Mouse (Mus musculus) limb, embryonic 13.5 days (tissue): ENCODE data around the gene A530016L24Rik. TPM values are rescaled to one million over a fixed set of nuclear protein-coding genes. Genes with fewer than 3 reads are reported as not detected.
A peak's percentile ranks its signal among the peaks of the same experiment; 100 is the strongest.

Source experiments
- ATAC-seq: fragments of 200-750 bp; cut with Nextera tagmentation; 2 replicates; pipeline ENCODE4 v1.8.0; 2017; ENCODE audit warnings: low read depth, moderate number of reproducible peaks, moderate TSS enrichment; ENCODE audit not compliant: low FRiP score
- H3K27ac ChIP-seq: fragments of 300-500 bp; sonication (generic); 2 replicates; pipeline ENCODE4 v1.5.1; 2015; ENCODE audit warnings: inconsistent platforms, mild to moderate bottlenecking, moderate library complexity
- H3K27me3 ChIP-seq: fragments of 300-500 bp; sonication (generic); 2 replicates; pipeline ENCODE4 v1.6.1; 2015; ENCODE audit warnings: mild to moderate bottlenecking, inconsistent platforms
- H3K36me3 ChIP-seq: fragments of 300-500 bp; sonication (generic); 2 replicates; pipeline ENCODE4 v1.6.1; 2015; ENCODE audit warnings: inconsistent platforms, mild to moderate bottlenecking, moderate library complexity
- H3K4me1 ChIP-seq: fragments of 300-500 bp; sonication (generic); 2 replicates; pipeline ENCODE4 v1.6.1; 2015; ENCODE audit warnings: inconsistent platforms
- H3K4me2 ChIP-seq: fragments of 300-500 bp; sonication (generic); replicated peaks from 2 replicates; pipeline ENCODE4 v1.6.1; 2015; ENCODE audit warnings: inconsistent platforms, mild to moderate bottlenecking, moderate library complexity
- H3K4me3 ChIP-seq: fragments of 300-500 bp; sonication (generic); 2 replicates; pipeline ENCODE4 v1.5.1; 2015; ENCODE audit warnings: moderate library complexity, mild to moderate bottlenecking, inconsistent platforms
- H3K9ac ChIP-seq: fragments of 300-500 bp; sonication (generic); 2 replicates; pipeline ENCODE4 v1.6.1; 2015; ENCODE audit warnings: mild to moderate bottlenecking, inconsistent platforms
- H3K9me3 ChIP-seq: fragments of 300-500 bp; sonication (generic); 2 replicates; pipeline ENCODE4 v1.6.1; 2016; ENCODE audit warnings: inconsistent platforms
- WGBS: fragments of 180-500 bp; shearing (Covaris S2); methylation state at CpG from one replicate; pipeline ENCODE4 v1.1.7; 2015; 5-methylcytosine and 5-hydroxymethylcytosine counted together
- polyA plus RNA-seq: library from polyadenylated mRNA; unstranded; fragments of >200 nt; fragmentation: Nextera tagmentation; extraction: Ambion mirVana; gene quantifications from 2 replicates; pipeline ENCODE4 v1.2.1, GENCODE M21; 2015

Gene A530016L24Rik
- polyA plus RNA-seq, 1 experiment from 2014 or later = 0.41 TPM

GRCm38 (mm10) chr12:112506267-112506666 lies 17.0 kb downstream of the A530016L24Rik start:
- WGBS = 77% methylated on average over 6 of the region's 6 CpGs
- Histone ChIP-seq H3K9ac (no peak overlapping the region), H3K27ac (no peak overlapping the region), H3K4me1 (peaks cover 8% of the 10 kb centered on the region), H3K27me3 (peaks cover 44% of the 10 kb centered on the region), H3K9me3 (no peaks in the 10 kb centered on the region), H3K4me2 (no peak overlapping the region), H3K36me3 (no peaks in the 10 kb centered on the region), H3K4me3 (no peak overlapping the region)
- no peak for ATAC-seq

GRCm38 (mm10) chr12:112507264-112507663 lies 18.0 kb downstream of the A530016L24Rik start:
- Histone ChIP-seq H3K9ac (no peak overlapping the region), H3K9me3 (no peaks in the 10 kb centered on the region), H3K36me3 (no peaks in the 10 kb centered on the region), H3K4me1 (peaks cover 8% of the 10 kb centered on the region), H3K4me3 (no peak overlapping the region), H3K4me2 (no peak overlapping the region), H3K27ac (no peak overlapping the region), H3K27me3 (peaks cover 54% of the 10 kb centered on the region)
- 37% methylated on average over 4 of the region's 4 CpGs for WGBS
- no peak for ATAC-seq

GRCm38 (mm10) chr12:112507984-112508383 lies 18.7 kb downstream of the A530016L24Rik start:
- no peak for ATAC-seq
- Histone ChIP-seq H3K9ac (no peak overlapping the region), H3K27ac (no peak overlapping the region), H3K4me3 (no peak overlapping the region), H3K9me3 (no peaks in the 10 kb centered on the region), H3K27me3 (peaks cover 56% of the 10 kb centered on the region), H3K4me2 (no peak overlapping the region), H3K36me3 (no peaks in the 10 kb centered on the region), H3K4me1 (peaks cover 8% of the 10 kb centered on the region)
- WGBS = 72% methylated on average over 3 of the region's 3 CpGs

- Histone ChIP-seq H3K4me3 (no peak overlapping the region), H3K27me3 (peaks cover 56% of the 10 kb centered on the region), H3K4me1 (peaks cover 8% of the 10 kb centered on the region), H3K9me3 (no peaks in the 10 kb centered on the region), H3K36me3 (no peaks in the 10 kb centered on the region), H3K27ac (no peak overlapping the region), H3K9ac (no peak overlapping the region), H3K4me2 (peak overlapping the region; percentile 78)
- no peak for ATAC-seq
- WGBS = 32% methylated on average over 7 of the region's 7 CpGs
These were observed 21.1 kb downstream of the A530016L24Rik start for GRCm38 (mm10) chr12:112510365-112510732.

- Histone ChIP-seq H3K36me3 (no peaks in the 10 kb centered on the region), H3K9ac (no peak overlapping the region), H3K9me3 (no peaks in the 10 kb centered on the region), H3K27ac (no peak overlapping the region), H3K4me1 (peaks cover 8% of the 10 kb centered on the region), H3K4me2 (peak overlapping the region; percentile 78), H3K27me3 (peaks cover 56% of the 10 kb centered on the region), H3K4me3 (peak overlapping the region; percentile 40)
- 3% methylated on average over 62 of the region's 62 CpGs for WGBS
- ATAC-seq = peak; percentile 67
These were observed 21.6 kb downstream of the A530016L24Rik start for GRCm38 (mm10) chr12:112510733-112511372.

GRCm38 (mm10) chr12:112514897-112515296 lies 25.6 kb downstream of the A530016L24Rik start:
- H3K4me2 ChIP-seq = no peak overlapping the region
- 58% methylated on average over 3 of the region's 3 CpGs for WGBS
- no peak overlapping the region for H3K9ac ChIP-seq
- H3K27ac ChIP-seq = no peak overlapping the region
- H3K9me3 ChIP-seq = no peaks in the 10 kb centered on the region
- no peak for ATAC-seq
- no peaks in the 10 kb centered on the region for H3K36me3 ChIP-seq
- peaks cover 28% of the 10 kb centered on the region for H3K27me3 ChIP-seq
- peaks cover 15% of the 10 kb centered on the region for H3K4me1 ChIP-seq
- H3K4me3 ChIP-seq = no peak overlapping the region

- Histone ChIP-seq H3K27me3 (peaks cover 9% of the 10 kb centered on the region), H3K4me3 (no peak within 1 kb of the TSS), H3K4me1 (peaks cover 7% of the 10 kb centered on the region; the same call in 1 of the 2 replicates), H3K36me3 (no peaks in the 10 kb centered on the region), H3K9ac (no peak within 1 kb of the TSS), H3K4me2 (no peak within 1 kb of the TSS), H3K9me3 (no peaks in the 10 kb centered on the region), H3K27ac (no peak within 1 kb of the TSS)
- WGBS = 15% methylated on average over 14 of the region's 14 CpGs
- ATAC-seq = no peak
These were observed 27.6 kb downstream of the A530016L24Rik start, which contains the start of gene Tmem179 for GRCm38 (mm10) chr12:112516697-112517337. Tmem179 (minus strand) TSS chr12:112516747.

GRCm38 (mm10) chr12:112518105-112518504 lies 28.9 kb downstream of the A530016L24Rik start:
- Histone ChIP-seq H3K9me3 (no peaks in the 10 kb centered on the region), H3K27ac (no peak overlapping the region), H3K36me3 (no peaks in the 10 kb centered on the region), H3K27me3 (peaks cover 5% of the 10 kb centered on the region; the same call in 1 of the 2 replicates), H3K4me2 (no peak overlapping the region), H3K4me3 (no peak overlapping the region), H3K4me1 (peaks cover 7% of the 10 kb centered on the region; the same call in 1 of the 2 replicates), H3K9ac (no peak overlapping the region)
- WGBS = 62% methylated on average over 4 of the region's 4 CpGs
- ATAC-seq = no peak

GRCm38 (mm10) chr12:112533758-112534157 lies 44.5 kb downstream of the A530016L24Rik start:
- no peak for ATAC-seq
- H3K27ac ChIP-seq = no peak overlapping the region
- no peak overlapping the region for H3K4me3 ChIP-seq
- H3K27me3 ChIP-seq = peaks cover 13% of the 10 kb centered on the region
- no peaks in the 10 kb centered on the region for H3K4me1 ChIP-seq
- H3K9me3 ChIP-seq = no peaks in the 10 kb centered on the region
- 57% methylated on average over 4 of the region's 4 CpGs for WGBS
- no peaks in the 10 kb centered on the region for H3K36me3 ChIP-seq
- H3K9ac ChIP-seq = no peak overlapping the region
- no peak overlapping the region for H3K4me2 ChIP-seq

- Histone ChIP-seq H3K36me3 (no peaks in the 10 kb centered on the region), H3K27ac (no peak overlapping the region), H3K4me3 (no peak overlapping the region), H3K27me3 (peaks cover 18% of the 10 kb centered on the region), H3K9me3 (no peaks in the 10 kb centered on the region), H3K4me2 (no peak overlapping the region), H3K4me1 (0 out of 2 replicates have a peak, but pooled peaks cover under 1% of the 10 kb centered on the region), H3K9ac (no peak overlapping the region)
- ATAC-seq = no peak
- WGBS = 78% methylated on average over 6 of the region's 6 CpGs
These were observed 48.0 kb downstream of the A530016L24Rik start for GRCm38 (mm10) chr12:112537233-112537632.

- 73% methylated on average over 9 of the region's 9 CpGs for WGBS
- H3K4me2 ChIP-seq = no peak overlapping the region
- H3K4me3 ChIP-seq = no peak overlapping the region
- no peak overlapping the region for H3K9ac ChIP-seq
- no peaks in the 10 kb centered on the region for H3K9me3 ChIP-seq
- H3K27ac ChIP-seq = no peak overlapping the region
- H3K4me1 ChIP-seq = peaks cover 6% of the 10 kb centered on the region; the same call in 1 of the 2 replicates
- no peaks in the 10 kb centered on the region for H3K36me3 ChIP-seq
- H3K27me3 ChIP-seq = peaks cover 12% of the 10 kb centered on the region; the same call in 1 of the 2 replicates
- ATAC-seq = no peak
These were observed 49.1 kb downstream of the A530016L24Rik start for GRCm38 (mm10) chr12:112538356-112538755.

GRCm38 (mm10) chr12:112539466-112539965 lies 50.3 kb downstream of the A530016L24Rik start:
- peaks cover 6% of the 10 kb centered on the region; the same call in 1 of the 2 replicates for H3K4me1 ChIP-seq
- H3K27ac ChIP-seq = no peak overlapping the region
- H3K27me3 ChIP-seq = peaks cover 11% of the 10 kb centered on the region; the same call in 1 of the 2 replicates
- no peak overlapping the region for H3K4me3 ChIP-seq
- no peak overlapping the region for H3K4me2 ChIP-seq
- 90% methylated on average over 7 of the region's 7 CpGs for WGBS
- ATAC-seq = no peak
- no peak overlapping the region for H3K9ac ChIP-seq
- H3K9me3 ChIP-seq = no peaks in the 10 kb centered on the region
- H3K36me3 ChIP-seq = no peaks in the 10 kb centered on the region
